Comparison of ENCODE assay signal across 7 mouse cellular contexts in the genomic region with DNA sequence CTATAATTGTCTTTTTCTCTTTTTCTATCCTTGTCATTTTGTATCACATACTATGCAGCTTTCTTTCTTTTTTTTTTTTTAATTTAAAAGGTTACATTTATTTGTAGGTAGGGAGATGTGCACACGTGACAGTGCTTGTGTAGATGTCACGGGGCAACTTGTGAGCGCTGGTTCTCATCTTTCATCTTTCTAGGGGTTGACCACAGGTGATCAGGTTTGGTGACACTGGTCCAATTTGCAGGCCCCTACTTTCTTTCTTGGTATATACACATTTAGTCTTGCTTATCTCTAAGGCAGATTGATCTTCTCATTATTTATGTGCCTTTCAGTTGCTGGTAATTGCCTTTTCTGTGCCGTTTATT. TPM values are rescaled to one million over a fixed set of nuclear protein-coding genes. Genes with fewer than 3 reads are reported as not detected.
DNase-seq lines count a peak whose midpoint lies in the region; ATAC-seq and TF ChIP-seq lines count a peak whose summit lies in the region.

No protein-coding gene starts in this region.

- DNase-seq in left cerebral cortex, adult 2 months (ENCODE audit: extremely low spot score in 1 of 2, low spot score in 2 of 2) = no peak
- no peak for DNase-seq in left cerebral cortex, postnatal 25 days (ENCODE audit: low spot score in 2 of 2)
- DNase-seq in forebrain, embryonic 11.5 days (ENCODE audit: low spot score) = no peak
- no peak for DNase-seq in limb, embryonic 11.5 days (ENCODE audit: low spot score)
- no peak for DNase-seq in thymus, postnatal 4 days
- DNase-seq in cerebellum, adult 8-10 months = no peak

- intact Hi-C loops in left cerebral cortex, adult 2 months (cut with DNase I) = no loop called here
- intact Hi-C loops in left cerebral cortex, postnatal 25 days (cut with DNase I) = no loop called here

- H3K4me2 ChIP-seq in forebrain, embryonic 11.5 days (ENCODE audit: low read depth, low read length, severe bottlenecking) = no peak overlapping the region; the same call in 1 of the 2 replicates
- H3K4me2 ChIP-seq in limb, embryonic 11.5 days (ENCODE audit: low read depth, severe bottlenecking) = peak overlapping the region; percentile 59; the same call in 1 of the 2 replicates
- H3K4me2 ChIP-seq in neural tube, embryonic 14.5 days (ENCODE audit: low read depth, low read length) = peak overlapping the region; percentile 78

- 95% methylated on average over 4 of the region's 4 CpGs for WGBS in forebrain, embryonic 11.5 days
- 97% methylated on average over 4 of the region's 4 CpGs for WGBS in limb, embryonic 11.5 days
- 97% methylated on average over 4 of the region's 4 CpGs for WGBS in neural tube, embryonic 14.5 days

- ATAC-seq in forebrain, embryonic 11.5 days (replicated peaks; ENCODE audit: low FRiP score) = no peak
- no peak for ATAC-seq in limb, embryonic 11.5 days (ENCODE audit: insufficient number of reproducible peaks, low FRiP score, low TSS enrichment, low read depth)
- ATAC-seq in neural tube, embryonic 14.5 days (ENCODE audit: low read depth) = no peak

- no peaks in the 10 kb centered on the region for H3K9me3 ChIP-seq in forebrain, embryonic 11.5 days (ENCODE audit: control insufficient read depth, low read length)
- H3K9me3 ChIP-seq in limb, embryonic 11.5 days (ENCODE audit: control insufficient read depth, low read length) = no peaks in the 10 kb centered on the region
- H3K9me3 ChIP-seq in neural tube, embryonic 14.5 days (ENCODE audit: control insufficient read depth, low read length) = no peaks in the 10 kb centered on the region

- no peaks in the 10 kb centered on the region; the same call in 1 of the 2 replicates for H3K36me3 ChIP-seq in forebrain, embryonic 11.5 days (ENCODE audit: control insufficient read depth, insufficient read depth, low read length)
- peaks cover 5% of the 10 kb centered on the region; the same call in 1 of the 2 replicates for H3K36me3 ChIP-seq in limb, embryonic 11.5 days (ENCODE audit: control insufficient read depth, insufficient read depth, low read length)
- peaks cover 10% of the 10 kb centered on the region; the same call in 1 of the 2 replicates for H3K36me3 ChIP-seq in neural tube, embryonic 14.5 days (ENCODE audit: control insufficient read depth, insufficient read depth, low read length)

- TF ChIP-seq CTCF in left cerebral cortex, adult 2 months (IDR thresholded peaks at IDR 0.05) = no peak

- no peak overlapping the region for H3K9ac ChIP-seq in forebrain, embryonic 11.5 days (ENCODE audit: low read length)
- no peak overlapping the region for H3K9ac ChIP-seq in limb, embryonic 11.5 days (ENCODE audit: low read length)
- no peak overlapping the region for H3K9ac ChIP-seq in neural tube, embryonic 14.5 days (replicated peaks; ENCODE audit: low read depth, low read length)

- peak overlapping the region; percentile 92 for H3K4me3 ChIP-seq in left cerebral cortex, adult 2 months
- H3K4me3 ChIP-seq in forebrain, embryonic 11.5 days (ENCODE audit: low read depth, low read length) = peak overlapping the region; percentile 80
- no peak overlapping the region for H3K4me3 ChIP-seq in limb, embryonic 11.5 days (ENCODE audit: low read depth, low read length)
- H3K4me3 ChIP-seq in neural tube, embryonic 14.5 days (ENCODE audit: low read depth, low read length) = no peak overlapping the region; the same call in 1 of the 2 replicates

- H3K27me3 ChIP-seq in forebrain, embryonic 11.5 days (ENCODE audit: control insufficient read depth, insufficient read depth, low read length) = no peaks in the 10 kb centered on the region
- H3K27me3 ChIP-seq in limb, embryonic 11.5 days (ENCODE audit: control insufficient read depth, insufficient read depth, low read length) = no peaks in the 10 kb centered on the region
- H3K27me3 ChIP-seq in neural tube, embryonic 14.5 days (ENCODE audit: control insufficient read depth, insufficient read depth, low read length) = no peaks in the 10 kb centered on the region

- peak overlapping the region; percentile 97; the same call in 1 of the 2 replicates for H3K27ac ChIP-seq in left cerebral cortex, adult 2 months
- H3K27ac ChIP-seq in forebrain, embryonic 11.5 days (ENCODE audit: low read depth, low read length) = no peak overlapping the region
- no peak overlapping the region for H3K27ac ChIP-seq in limb, embryonic 11.5 days (replicated peaks; ENCODE audit: low read depth, low read length)
- 0 out of 2 replicates have a peak overlapping the region, but pooled peaks have one; percentile 95 for H3K27ac ChIP-seq in neural tube, embryonic 14.5 days (ENCODE audit: low read depth, low read length)

- H3K4me1 ChIP-seq in forebrain, embryonic 11.5 days (replicated peaks; ENCODE audit: control insufficient read depth, insufficient read depth, low read length) = peaks cover 6% of the 10 kb centered on the region; the same call in 1 of the 2 replicates
- no peaks in the 10 kb centered on the region for H3K4me1 ChIP-seq in limb, embryonic 11.5 days (ENCODE audit: control insufficient read depth, insufficient read depth, low read length)
- H3K4me1 ChIP-seq in neural tube, embryonic 14.5 days (ENCODE audit: control insufficient read depth, insufficient read depth, low read length) = peaks cover 6% of the 10 kb centered on the region

RNA-seq across cellular contexts. Expression of a gene that starts 1.5 kb away (rescaled TPM):
- 100 to 1,000 TPM; 232 to 245 TPM for total RNA-seq in left cerebral cortex, adult 2 months (2021)
- total RNA-seq in left cerebral cortex, postnatal 25 days (2021) = 100 to 1,000 TPM; 240 to 254 TPM
- polyA plus RNA-seq in forebrain, embryonic 11.5 days (2014; fragmentation: Nextera tagmentation; extraction: Ambion mirVana) = 105 and 109 TPM in 2 replicates
- polyA plus RNA-seq in limb, embryonic 11.5 days (2014; fragmentation: Nextera tagmentation; extraction: Ambion mirVana) = 91.2 and 106 TPM in 2 replicates
- 115 and 131 TPM in 2 replicates for polyA plus RNA-seq in neural tube, embryonic 14.5 days (2014; fragmentation: Nextera tagmentation; extraction: Ambion mirVana)

RNA-seq across cellular contexts. Expression of a gene that starts 18.3 kb away (rescaled TPM):
- total RNA-seq in left cerebral cortex, adult 2 months (2021) = 100 to 1,000 TPM in 1 of 2 experiments, 10 to 100 TPM in 1; 96.2 to 102 TPM
- total RNA-seq in left cerebral cortex, postnatal 25 days (2021) = 10 to 100 TPM; 88.9 to 94.6 TPM
- polyA plus RNA-seq in forebrain, embryonic 11.5 days (2014; fragmentation: Nextera tagmentation; extraction: Ambion mirVana) = 135 and 144 TPM in 2 replicates
- 114 TPM in 2 replicates for polyA plus RNA-seq in limb, embryonic 11.5 days (2014; fragmentation: Nextera tagmentation; extraction: Ambion mirVana)
- 130 and 133 TPM in 2 replicates for polyA plus RNA-seq in neural tube, embryonic 14.5 days (2014; fragmentation: Nextera tagmentation; extraction: Ambion mirVana)

RNA-seq across cellular contexts. Expression of a gene that starts 25.4 kb away (rescaled TPM):
- total RNA-seq in left cerebral cortex, adult 2 months (2021) = 10 to 100 TPM; 48.1 to 50.2 TPM
- total RNA-seq in left cerebral cortex, postnatal 25 days (2021) = 10 to 100 TPM; 43.9 to 44.4 TPM
- 104 and 110 TPM in 2 replicates for polyA plus RNA-seq in forebrain, embryonic 11.5 days (2014; fragmentation: Nextera tagmentation; extraction: Ambion mirVana)
- 114 and 117 TPM in 2 replicates for polyA plus RNA-seq in limb, embryonic 11.5 days (2014; fragmentation: Nextera tagmentation; extraction: Ambion mirVana)
- polyA plus RNA-seq in neural tube, embryonic 14.5 days (2014; fragmentation: Nextera tagmentation; extraction: Ambion mirVana) = 75.2 and 78.3 TPM in 2 replicates

Comparison
In these comparisons a context has a peak if more than half of its experiments do, and no peak if none do; other contexts are left out.
1. H3K27ac ChIP-seq: peak in left cerebral cortex, adult 2 months (single experiment) and neural tube, embryonic 14.5 days (single experiment); none in forebrain, embryonic 11.5 days (single experiment) and limb, embryonic 11.5 days (single experiment).
2. H3K4me3 ChIP-seq: peak in left cerebral cortex, adult 2 months (single experiment) and forebrain, embryonic 11.5 days (single experiment); none in limb, embryonic 11.5 days (single experiment) and neural tube, embryonic 14.5 days (single experiment).